Mouse (Mus musculus): ENCODE results near the gene Rasgrp2.

The Rasgrp2 gene

DNA sequence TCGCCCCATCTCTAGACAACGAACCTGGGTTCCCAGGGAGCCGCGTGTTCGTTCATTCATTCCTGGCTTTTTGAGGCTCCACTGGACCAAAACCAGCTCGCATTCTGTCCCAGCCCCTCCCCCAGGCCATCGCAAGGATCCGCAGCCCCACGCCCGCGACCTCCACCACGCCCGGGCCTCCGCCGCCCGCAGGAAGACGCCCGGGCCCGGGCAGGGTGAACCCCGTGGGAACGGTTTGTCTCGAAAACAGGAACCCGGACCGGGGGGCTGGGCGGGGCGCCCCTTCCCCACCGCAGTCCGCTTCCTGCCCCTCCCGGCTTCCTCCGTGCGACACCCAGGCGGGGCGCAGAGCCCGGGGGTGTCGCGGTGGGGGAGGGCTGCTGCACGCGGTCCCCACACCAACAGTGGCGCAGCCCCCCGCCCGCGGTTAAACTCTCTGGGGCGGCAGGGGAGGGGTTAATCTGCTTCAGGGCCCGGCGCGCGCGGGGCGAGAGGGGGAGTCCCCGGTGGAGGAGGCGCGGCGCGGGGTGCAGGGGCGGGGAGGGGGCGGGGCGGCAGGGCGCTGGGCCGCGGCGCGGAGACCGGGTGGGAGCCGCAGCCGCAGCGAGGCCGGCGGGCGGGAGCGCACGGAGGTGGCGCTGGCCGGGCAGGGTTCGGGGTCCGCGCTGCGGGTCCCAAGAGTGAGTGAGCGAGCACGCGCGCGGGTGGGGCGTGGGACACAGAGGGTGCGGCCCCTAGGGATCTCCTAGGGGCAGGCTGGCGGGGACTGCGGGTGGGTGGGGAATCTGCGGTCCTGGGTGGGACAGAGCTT, at the start of gene Rasgrp2:
Rasgrp2 (plus strand) TSS at position 56 of the 811 bp plus-strand sequence.
- no peak for DNase-seq

DNA sequence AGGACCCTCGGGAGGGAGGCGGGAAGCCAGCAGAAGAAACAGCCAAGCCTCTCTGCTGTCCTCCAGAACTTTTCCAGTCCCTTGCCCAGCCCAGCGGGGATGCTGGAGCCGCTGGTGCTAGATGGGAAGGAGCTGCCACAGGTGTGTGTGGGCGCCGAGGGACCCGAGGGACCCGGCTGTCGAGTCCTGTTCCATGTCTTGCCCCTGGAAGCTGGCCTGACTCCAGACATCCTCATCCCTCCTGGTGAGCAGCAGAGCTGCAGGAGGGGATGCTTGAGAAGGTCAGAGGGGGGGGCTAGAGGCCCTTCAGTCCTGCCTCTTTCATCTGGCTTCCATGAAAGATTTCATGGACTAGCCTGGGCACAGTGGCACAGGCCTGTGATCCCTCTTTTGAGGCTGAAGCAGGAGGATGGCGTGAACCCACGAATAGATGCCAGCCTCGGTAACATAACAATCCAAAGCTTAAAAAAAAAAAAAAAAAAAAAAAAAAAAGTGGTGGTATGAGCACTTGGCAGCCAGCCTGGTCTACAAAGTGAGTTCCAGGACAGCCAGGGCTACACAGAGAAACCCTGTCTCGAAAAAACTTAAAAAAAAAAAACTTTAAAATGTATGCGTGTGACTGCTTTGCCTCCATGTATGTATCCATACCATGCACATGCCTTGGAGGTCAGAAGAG, 47.6 kb upstream of the Rasgrp2 start:
- DNase-seq: no peak

DNA sequence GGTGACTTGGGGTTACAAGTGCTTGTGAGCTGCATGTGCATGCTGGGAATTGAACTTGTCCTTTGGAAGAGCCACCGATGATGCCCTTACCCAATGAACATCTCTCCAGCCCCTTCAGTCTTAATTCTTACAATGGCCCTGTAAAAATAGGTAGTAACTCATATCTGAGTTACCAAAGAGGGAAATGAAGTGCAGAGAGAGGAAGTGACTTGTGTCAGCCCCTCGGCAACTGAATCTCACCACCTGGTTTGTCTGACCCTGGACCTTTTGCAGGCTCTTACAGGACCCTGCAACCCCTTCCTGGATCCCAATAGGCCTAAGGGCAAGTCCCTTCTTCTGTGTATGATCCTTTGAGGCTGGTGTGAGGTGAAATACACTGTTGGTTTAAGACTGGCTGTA, 47.0 kb upstream of the Rasgrp2 start:
- no peak for DNase-seq

DNA sequence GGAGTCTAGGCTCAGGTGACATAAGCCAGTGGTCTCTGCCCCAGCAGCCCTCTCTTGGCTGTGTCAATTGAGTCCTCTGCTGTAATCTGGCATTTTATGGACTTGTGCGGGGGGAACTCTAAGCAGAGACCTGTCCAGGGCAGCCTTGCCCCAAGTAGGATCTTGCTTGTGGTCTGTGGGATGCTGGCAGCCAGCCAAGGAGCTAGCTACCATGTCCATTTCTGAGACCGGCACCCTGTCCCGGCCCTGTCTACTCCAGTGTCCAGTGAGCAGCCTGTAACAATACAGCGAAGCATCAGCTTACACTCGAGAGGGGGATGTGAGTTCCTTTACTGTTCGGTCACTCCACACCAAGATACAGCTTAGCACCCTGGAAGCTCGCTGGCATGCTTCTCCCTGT, 45.1 kb upstream of the Rasgrp2 start:
- no peak for DNase-seq

DNA sequence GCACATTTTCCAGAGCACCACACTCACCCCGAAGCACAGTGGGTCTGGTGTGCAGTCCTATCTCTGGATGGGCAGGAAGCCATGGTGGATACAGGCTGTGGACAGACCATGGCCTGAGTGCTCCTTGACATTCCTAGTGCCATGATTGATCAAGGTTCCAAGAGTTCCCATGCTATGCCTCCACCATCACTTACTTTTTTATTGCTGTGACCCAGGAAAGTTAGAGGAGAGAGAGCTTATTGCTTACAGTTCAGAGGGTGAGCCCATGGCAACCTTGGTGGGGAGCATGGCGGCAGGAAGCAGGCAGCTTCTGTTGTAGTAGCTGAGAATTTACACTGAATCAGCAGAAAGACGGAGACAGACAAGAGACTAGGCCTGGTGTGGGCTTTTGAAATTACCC, 37.8 kb upstream of the Rasgrp2 start:
- no peak for DNase-seq

DNA sequence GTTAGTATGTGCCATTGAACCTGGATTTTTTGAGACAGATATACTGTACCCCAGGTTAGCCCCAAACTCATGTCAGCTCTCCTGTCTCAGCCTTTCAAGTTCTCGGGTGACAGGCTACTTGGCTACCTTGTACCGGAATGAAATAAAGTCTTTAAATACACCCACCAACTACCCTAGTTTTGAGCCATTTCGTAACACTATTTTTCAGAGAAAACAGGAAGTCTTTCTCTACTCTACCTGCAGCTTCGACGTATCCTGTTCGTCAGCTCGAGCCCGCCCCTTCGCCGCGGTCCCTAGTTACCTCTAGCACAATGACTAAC, 36.1 kb upstream of the Rasgrp2 start:
- DNase-seq: no peak

DNA sequence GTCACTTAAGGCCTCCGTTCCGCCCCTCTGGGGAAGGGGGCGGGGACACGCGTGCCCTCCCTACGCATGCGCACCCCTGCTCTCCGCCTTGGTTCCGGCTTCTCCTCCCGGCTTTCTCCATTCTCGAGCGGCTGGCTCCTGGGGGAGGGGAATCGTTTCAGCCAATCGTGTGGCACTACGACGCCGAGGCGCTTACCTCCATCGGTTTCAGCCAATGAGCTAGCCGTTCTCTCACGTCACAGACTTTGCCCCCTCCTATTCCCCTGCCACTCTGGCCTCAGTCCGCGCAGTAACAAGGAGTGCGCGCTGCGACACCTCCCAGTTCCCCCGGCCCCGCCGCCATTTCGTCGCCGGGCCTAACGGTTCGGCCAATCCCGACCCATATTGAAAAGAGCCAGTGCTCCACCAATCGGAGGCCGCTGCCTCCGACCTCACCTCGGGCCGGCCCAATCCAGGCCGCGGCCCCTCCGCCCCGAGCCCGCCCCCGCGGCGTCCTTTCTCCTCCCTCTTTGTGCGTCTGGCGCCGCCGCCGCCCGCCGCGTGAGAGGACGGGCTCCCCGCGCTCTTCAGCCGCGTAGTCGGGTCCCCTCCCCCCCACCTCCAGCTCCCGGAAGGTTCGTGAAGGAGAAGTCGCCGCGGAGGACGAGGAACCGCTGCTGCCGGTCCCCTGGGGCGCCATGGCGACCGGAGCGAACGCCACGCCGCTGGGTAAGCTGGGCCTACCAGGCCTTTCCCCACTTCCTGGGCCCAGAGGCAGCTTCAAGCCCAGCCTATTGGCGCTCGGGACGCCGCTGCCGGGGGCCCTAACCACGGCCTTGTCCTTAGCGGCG, 35.5 kb upstream of the Rasgrp2 start, which contains the start of gene Sf1:
Sf1 (plus strand) TSS at position 280 of the 830 bp plus-strand sequence.
- DNase-seq: peak; percentile 100

DNA sequence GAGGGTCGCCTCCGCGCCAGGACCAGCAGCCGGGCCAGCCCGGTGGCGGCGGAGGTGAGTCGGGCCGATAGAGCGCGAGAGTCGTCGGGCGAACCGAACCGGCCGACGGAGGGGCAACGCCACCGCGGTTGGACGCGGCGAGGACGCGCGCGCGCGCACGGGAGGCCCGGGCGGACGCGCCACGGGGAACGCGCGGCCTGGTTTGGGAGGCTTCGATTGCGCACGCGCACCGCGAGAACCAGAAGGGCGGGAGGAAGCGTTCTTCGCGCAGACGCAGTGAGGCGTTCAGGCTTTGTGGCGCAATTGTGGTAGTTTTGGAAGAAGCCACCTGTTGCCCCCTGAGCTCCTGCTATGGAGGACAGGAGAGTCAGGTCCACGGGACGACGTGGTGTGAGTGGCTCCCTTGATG, 34.8 kb upstream of the Rasgrp2 start:
- DNase-seq: peak; percentile 92

DNA sequence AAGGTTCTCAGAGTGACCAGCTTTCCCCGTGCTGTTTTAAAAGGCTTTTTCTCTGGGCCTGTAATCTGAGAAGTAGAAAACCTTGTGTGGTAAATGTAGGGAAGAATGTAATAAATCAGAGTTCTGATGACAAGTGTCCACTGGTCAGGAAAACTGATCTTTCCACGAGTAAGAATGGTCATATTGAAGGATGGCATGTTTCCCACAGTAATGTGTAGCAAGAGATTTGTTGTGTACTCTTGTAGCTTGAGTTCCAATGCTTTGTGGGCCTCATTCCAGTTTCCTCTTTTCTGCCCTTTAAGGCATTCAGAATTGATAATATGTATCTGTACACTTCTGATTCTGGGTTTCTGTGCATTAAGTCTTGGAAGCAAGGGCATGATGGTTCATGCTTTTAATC, 34.3 kb upstream of the Rasgrp2 start:
- DNase-seq: no peak

DNA sequence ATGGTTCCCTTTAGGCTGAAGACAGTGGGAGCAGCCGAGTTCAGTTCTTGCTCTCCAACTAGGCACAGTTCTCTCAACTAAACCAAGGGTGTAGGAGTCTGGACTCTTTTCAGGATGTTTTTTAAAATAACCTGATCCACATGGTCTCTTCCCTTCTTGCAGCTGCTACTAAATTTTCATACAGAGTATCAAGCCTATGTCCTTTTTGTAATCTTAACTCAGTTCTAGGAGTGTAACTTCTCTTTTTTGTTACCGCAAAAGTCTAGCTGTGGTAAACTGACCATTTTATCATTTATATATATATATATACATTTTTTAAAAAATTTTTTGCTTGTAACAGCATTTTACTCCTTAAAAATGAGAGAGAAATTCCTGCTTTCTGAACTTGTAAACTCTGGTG, 29.0 kb upstream of the Rasgrp2 start:
- DNase-seq: no peak

DNA sequence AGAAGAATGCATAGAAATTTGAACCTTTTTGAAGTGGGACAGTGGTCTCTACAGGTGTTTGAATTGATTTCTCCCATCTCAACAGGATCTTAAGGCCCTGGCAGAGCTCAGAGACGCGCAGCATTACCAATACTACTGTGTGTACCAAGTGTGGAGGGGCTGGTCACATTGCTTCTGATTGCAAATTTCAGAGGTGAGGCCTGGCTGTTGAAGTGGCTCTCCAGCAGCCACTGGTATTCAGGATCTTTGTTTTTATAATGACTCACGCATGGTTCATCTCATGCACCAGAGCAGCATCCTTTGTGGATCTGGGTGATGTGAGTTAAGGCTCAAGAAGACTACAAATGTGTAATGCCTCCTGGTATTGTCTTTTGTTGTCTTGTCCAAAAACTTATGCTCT, 26.7 kb upstream of the Rasgrp2 start:
- no peak for DNase-seq

DNA sequence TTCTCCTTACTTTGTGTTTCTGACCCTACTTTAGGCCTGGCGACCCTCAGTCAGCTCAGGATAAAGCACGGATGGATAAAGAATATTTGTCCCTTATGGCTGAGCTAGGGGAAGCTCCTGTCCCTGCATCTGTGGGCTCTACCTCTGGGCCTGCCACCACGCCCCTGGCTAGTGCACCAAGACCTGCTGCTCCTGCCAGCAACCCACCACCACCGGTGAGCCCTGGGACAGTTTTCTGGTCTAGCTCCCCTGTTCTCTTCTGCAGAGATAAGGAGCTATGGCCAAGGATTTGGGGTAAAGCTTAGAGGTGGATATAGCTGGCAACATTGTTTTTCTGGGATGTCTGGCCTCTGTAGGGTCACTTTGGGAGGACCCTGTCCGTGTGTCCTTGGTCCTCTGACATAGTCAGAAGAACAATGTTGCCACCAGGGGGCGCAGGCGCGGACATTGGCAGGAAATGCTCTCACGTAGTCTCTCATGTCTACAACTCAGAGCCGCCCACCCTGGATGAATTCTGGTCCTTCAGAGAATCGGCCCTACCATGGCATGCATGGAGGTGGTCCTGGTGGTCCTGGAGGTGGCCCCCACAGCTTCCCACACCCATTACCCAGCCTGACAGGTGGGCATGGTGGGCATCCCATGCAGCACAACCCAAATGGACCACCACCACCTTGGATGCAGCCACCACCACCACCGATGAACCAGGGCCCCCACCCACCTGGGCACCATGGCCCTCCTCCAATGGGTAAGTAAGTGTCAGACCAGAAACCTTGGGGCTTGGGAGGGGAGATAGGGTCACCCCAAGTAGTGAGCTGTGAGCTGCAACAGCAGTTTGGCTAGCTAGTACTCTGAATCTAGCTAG, 25.4 kb upstream of the Rasgrp2 start:
- DNase-seq: peak; percentile 49

DNA sequence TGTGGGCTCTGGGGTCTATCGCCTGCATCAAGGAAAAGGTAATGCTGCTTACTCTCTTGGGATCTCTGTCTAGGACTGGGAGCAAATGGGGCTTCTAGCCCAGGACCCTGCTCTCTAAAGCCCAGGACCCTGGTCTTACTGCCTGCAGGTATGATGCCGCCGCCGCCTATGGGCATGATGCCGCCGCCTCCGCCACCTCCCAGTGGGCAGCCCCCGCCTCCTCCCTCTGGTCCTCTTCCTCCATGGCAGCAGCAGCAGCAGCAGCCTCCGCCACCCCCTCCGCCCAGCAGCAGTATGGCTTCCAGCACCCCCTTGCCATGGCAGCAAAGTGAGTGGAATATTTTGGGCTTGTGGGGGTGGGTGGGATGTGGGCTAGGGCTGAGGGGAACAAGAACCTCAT, 24.6 kb upstream of the Rasgrp2 start:
- DNase-seq: no peak

DNA sequence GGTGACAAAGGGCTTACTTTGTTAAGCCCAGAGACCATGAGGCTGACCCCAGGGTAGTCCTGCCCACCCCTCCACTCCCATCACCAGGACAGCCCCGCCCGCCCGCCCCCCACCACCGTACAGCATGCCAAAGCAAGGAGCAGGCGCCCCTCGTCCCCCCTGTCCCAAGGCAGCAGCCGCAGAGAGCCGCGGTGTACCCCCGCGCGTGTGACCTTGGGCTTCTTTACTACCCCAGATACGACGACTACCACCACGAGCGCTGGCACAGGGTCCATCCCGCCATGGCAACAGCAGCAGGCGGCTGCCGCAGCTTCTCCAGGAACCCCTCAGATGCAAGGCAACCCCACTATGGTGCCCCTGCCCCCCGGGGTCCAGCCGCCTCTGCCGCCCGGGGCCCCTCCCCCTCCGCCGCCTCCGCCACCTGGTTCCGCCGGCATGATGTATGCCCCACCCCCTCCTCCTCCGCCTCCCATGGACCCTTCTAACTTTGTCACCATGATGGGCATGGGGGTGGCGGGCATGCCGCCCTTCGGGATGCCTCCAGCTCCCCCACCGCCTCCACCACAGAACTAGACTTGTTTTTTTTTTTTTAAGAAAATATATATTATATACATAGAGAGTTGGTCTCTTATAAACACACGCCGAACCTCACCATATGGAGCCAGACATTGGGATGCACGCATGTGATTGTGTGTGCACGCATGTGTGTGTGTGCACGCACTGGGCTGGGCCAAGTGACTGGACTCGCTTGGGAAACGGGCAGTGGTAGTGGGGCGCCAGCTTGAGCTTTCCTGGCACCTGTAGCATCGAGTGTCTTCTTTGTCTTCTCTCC, 23.5 kb upstream of the Rasgrp2 start:
- DNase-seq: no peak

DNA sequence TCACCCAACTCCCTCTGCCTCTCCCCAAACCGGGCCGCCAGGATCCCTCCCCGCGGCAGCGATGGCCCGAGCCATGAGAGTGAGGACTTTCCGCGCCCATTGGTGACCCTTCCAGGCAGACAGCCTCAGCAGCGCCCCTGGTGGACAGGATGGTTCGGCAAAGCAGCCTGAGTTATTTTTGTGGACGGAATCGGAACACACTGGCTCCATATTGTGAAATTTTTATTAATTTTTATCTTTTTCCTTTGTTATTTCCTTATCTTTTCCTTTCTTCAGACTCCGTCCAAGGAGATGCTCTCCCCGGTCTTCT, 22.9 kb upstream of the Rasgrp2 start:
- no peak for DNase-seq

DNA sequence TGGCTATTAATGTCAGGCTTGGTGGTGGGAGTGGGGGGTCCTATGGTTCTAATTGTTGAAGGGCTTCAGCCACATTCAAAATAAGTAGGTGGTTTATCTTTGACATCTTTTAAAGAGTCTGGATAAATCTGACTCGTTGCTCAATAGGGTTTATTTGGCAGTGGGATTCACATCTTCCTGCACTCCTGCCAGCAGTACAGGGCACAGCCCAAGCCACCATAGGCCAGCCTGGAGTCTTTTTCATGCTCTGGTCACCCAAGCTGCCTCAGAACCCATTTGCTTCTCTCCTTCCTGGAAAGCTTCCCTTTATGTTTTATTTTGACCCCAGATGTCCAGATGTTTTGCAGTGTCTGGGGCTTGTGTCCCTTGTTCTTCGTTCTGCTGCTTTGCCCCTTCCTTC, 22.5 kb upstream of the Rasgrp2 start:
- DNase-seq: no peak

DNA sequence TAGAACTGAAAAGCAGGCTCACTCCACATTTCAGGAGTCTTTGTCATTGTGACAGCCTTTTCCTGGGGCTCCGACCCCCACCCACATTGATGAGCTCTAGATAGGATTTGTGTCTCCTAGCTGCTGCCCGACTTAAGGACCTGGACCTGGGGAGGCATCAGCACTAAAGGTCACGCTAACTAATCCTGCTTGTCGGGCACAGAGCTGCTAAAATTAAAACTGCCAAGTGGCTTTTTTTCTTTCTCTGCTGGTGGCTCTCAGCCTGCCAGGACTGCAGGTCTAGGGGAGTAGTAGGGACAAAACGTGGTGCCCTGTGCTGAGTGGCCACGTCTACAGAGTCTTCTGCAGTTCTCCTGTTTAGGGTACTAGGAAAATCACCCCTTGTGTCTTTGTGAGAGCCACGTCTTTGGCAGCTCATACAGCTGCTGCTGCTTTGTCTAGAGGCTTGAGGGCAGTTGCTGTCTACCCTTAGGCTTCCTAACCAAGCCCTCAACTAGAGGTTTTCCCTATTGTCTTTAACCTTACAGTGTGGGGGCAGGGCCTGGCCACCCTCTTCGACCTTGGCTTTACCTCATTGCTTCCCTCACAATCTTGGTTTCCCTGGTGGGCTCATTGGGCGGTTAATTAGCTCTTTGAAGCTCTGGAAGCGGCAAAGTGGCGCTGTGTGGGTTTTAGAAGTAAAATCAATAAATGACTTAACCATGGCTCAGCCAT, 21.7 kb upstream of the Rasgrp2 start:
- no peak for DNase-seq

DNA sequence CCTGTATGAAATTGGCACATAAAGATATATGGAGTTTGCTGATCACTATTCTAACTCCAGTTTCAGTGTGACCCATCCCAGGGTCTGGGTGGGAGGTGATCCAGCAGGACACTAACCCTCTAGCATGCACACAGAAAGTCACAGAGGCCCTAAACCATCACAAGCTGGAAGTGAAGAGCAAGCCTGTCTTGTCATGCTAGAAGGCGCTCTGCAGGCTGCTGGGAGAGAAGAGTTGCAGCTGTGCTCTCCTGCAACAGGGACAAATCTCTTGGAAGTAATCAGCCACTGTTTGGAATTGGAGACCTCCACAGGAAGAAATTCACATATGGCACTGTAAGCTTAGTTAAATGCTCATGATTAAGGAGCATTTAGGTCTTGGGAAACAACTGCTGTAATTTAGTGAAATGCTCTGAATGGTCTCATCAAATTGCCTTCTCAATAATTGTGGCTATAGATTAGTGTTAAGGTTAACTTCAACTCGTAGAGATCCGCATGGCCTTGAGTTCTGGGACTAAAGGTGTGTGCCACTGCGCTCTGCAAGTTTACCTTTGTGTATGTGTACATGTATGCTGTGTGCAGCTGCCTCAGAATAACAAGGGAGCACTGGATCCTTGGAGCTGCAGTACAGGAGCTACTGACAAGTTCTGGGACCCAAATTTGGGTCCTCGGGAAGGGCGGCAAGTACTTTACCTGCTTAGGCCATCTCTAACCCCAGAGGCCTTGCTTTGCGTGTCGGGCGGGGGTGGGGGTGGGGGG, 18.6 kb upstream of the Rasgrp2 start:
- DNase-seq: no peak

DNA sequence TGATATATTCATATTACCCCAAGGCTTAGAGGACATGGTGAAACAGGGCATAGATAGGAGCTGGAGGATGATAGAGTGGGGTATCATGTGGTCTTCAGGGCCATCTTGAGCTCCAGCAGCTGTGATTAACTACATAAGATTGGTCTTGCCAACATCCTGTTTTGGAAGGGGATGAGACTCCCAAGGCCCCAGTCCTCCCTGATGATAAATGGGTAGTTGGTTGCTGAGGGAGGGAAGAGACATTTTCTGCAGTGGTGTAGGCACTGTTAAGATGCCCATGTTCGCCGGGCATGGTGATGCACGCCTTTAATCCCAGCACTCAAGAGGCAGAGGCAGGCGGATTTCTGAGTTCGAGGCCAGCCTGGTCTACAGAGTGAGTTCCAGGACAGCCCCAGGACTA, 17.9 kb upstream of the Rasgrp2 start:
- DNase-seq: no peak

DNA sequence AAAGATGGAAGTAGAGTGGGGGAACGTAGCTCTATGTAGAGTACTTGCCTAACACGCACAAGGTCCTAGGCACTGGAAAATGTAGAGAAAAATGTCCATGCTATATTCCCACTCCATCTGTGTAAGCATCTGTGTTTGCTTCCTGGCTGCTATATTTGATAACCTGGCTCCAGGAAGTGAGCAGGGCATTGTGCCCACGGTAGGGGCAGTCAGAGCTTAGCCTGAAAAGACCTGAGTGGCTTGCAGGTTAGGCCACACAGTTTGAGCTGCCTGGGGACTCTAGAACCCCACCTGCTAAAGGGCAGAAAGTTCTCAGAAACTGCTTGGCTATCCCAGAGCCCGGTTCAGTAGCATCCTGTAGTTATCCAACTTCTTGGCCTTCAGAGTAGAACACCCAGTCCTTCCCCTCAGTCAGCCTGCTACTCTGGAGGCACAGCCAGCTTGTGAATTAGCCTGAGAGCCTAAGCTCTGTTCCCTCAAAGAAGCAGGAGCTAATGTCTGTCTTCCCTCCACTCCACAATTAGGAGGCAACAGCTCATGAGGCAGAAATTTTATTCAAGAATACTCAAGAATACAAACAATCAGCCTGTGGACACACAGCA, 16.7 kb upstream of the Rasgrp2 start:
- DNase-seq: no peak
